Mouse (Mus musculus) megakaryocyte, embryonic 14.5 days (primary cell): ENCODE results near the gene Tyrp1.

ENCODE experiments used
- FLI1 ChIP-seq: IDR thresholded peaks from 2 replicates; pipeline ENCODE4 v1.6.1; 2012; ENCODE audit warnings: low read length, inconsistent platforms, mixed read lengths
- GATA1 ChIP-seq: IDR thresholded peaks from 3 replicates; pipeline ENCODE4 v1.6.1; 2012; ENCODE audit warnings: mixed read lengths, low read length, inconsistent platforms, borderline replicate concordance

- TF ChIP-seq GATA1, result no peak
- no peak for TF ChIP-seq FLI1
Measured at GRCm38 (mm10) chr4:80828232-80828631, 5.7 kb upstream of the Tyrp1 start.
